Mouse (Mus musculus): Measurements from ENCODE around the gene Tcp11.

- TF ChIP-seq CTCF (IDR thresholded peaks at IDR 0.05; ENCODE audit: low read depth) (no peak), EP300 (IDR thresholded peaks at IDR 0.05; ENCODE audit: low read depth) (no peak)
Observed at GRCm38 (mm10) chr17:28067303-28067702, 13.1 kb downstream of the Tcp11 start.

Measured in heart, postnatal 0 days (tissue).